Mouse (Mus musculus) liver, embryonic 14.5 days (tissue): ENCODE data around the gene Kmt5a.
A peak's percentile ranks its signal among the peaks of the same experiment; 100 is the strongest.

Experiments used
- CTCF ChIP-seq: IDR thresholded peaks from 2 replicates; pipeline ENCODE4 v1.5.1; 2016; ENCODE audit warnings: antibody characterized with exemption, low read depth, control low read depth
- EP300 ChIP-seq: IDR thresholded peaks from 2 replicates; pipeline ENCODE4 v1.6.1; 2016; ENCODE audit warnings: antibody characterized with exemption, low read depth

GRCm38 (mm10) chr5:124438229-124438628 lies 1.5 kb upstream of the Kmt5a start:
- TF ChIP-seq CTCF: peak; percentile 65
- no peak for TF ChIP-seq EP300
